13 mouse cellular contexts compared by ENCODE assay signal in genomic region chr12:32765861-32766260, GRCm38 (mm10). TPM values are rescaled to one million over a fixed set of nuclear protein-coding genes. Genes with fewer than 3 reads are reported as not detected.
A peak's percentile ranks its signal among the peaks of the same experiment; 100 is the strongest.
DNase-seq lines count a peak whose midpoint lies in the region; ATAC-seq lines count a peak whose summit lies in the region.
"Had no signal": no experiment of that assay in that cellular context is flagged by ENCODE, and none has a peak within 500 bp of the region (broad histone marks: within the 10 kb centered on the region; RNA-seq: fewer than 3 reads in every experiment).

No protein-coding gene starts in this region.

- H3K4me1 ChIP-seq in kidney, embryonic 16.5 days (ENCODE audit: insufficient read depth, low read length): no peaks in the 10 kb centered on the region
- no peaks in the 10 kb centered on the region for H3K4me1 ChIP-seq in forebrain, embryonic 12.5 days
- no peaks in the 10 kb centered on the region for H3K4me1 ChIP-seq in liver, embryonic 12.5 days
- H3K4me1 ChIP-seq: limb, embryonic 12.5 days; megakaryocyte, embryonic 14.5 days; neural tube, embryonic 12.5 days had no signal

- H3K4me3 ChIP-seq in kidney, embryonic 16.5 days (ENCODE audit: low read length): no peak overlapping the region
- no peak overlapping the region for H3K4me3 ChIP-seq in forebrain, embryonic 12.5 days (replicated peaks)
- H3K4me3 ChIP-seq in liver, embryonic 12.5 days: no peak overlapping the region
- H3K4me3 ChIP-seq: heart, embryonic 13.5 days; limb, embryonic 12.5 days; megakaryocyte, embryonic 14.5 days; neural tube, embryonic 12.5 days had no signal

- H3K9ac ChIP-seq in kidney, embryonic 16.5 days (replicated peaks; ENCODE audit: low read length): no peak overlapping the region
- H3K9ac ChIP-seq in forebrain, embryonic 12.5 days: no peak overlapping the region
- H3K9ac ChIP-seq in liver, embryonic 12.5 days: no peak overlapping the region
- H3K9ac ChIP-seq: heart, embryonic 13.5 days; limb, embryonic 12.5 days; neural tube, embryonic 12.5 days had no signal

- no peak overlapping the region for H3K27ac ChIP-seq in kidney, embryonic 16.5 days (ENCODE audit: low read length)
- no peak overlapping the region for H3K27ac ChIP-seq in forebrain, embryonic 12.5 days
- no peak overlapping the region for H3K27ac ChIP-seq in liver, embryonic 12.5 days
- H3K27ac ChIP-seq: heart, embryonic 13.5 days; limb, embryonic 12.5 days; neural tube, embryonic 12.5 days had no signal

- ATAC-seq in kidney, embryonic 16.5 days (ENCODE audit: low FRiP score, low TSS enrichment): no peak
- no peak for ATAC-seq in forebrain, embryonic 12.5 days (ENCODE audit: low FRiP score)
- ATAC-seq in liver, embryonic 12.5 days: no peak
- ATAC-seq: intestine, embryonic 16.5 days had no signal

- H3K4me2 ChIP-seq in kidney, embryonic 16.5 days (replicated peaks; ENCODE audit: low read depth, low read length): no peak overlapping the region
- no peak overlapping the region for H3K4me2 ChIP-seq in forebrain, embryonic 12.5 days
- H3K4me2 ChIP-seq in liver, embryonic 12.5 days: no peak overlapping the region
- H3K4me2 ChIP-seq: heart, embryonic 13.5 days; limb, embryonic 12.5 days; neural tube, embryonic 12.5 days had no signal

- peak; percentile 58 for DNase-seq in kidney, adult 11 months
- peak; percentile 62 for DNase-seq in adrenal gland, postnatal 14 days
- peak; percentile 56 to 68 for DNase-seq in cerebellum, postnatal 10 days
- peak; percentile 57 for DNase-seq in lung, postnatal 10 days
- DNase-seq in right cerebral cortex, adult 2 months (ENCODE audit: low spot score in 2 of 2): no peak

- no peaks in the 10 kb centered on the region for H3K9me3 ChIP-seq in kidney, embryonic 16.5 days (ENCODE audit: low read length)
- H3K9me3 ChIP-seq in forebrain, embryonic 12.5 days: no peaks in the 10 kb centered on the region
- no peaks in the 10 kb centered on the region for H3K9me3 ChIP-seq in liver, embryonic 12.5 days (replicated peaks)
- H3K9me3 ChIP-seq: heart, embryonic 13.5 days; limb, embryonic 12.5 days; megakaryocyte, embryonic 14.5 days; neural tube, embryonic 12.5 days had no signal

- H3K36me3 ChIP-seq in kidney, embryonic 16.5 days (ENCODE audit: insufficient read depth, low read length): no peaks in the 10 kb centered on the region
- H3K36me3 ChIP-seq in forebrain, embryonic 12.5 days (replicated peaks): no peaks in the 10 kb centered on the region
- no peaks in the 10 kb centered on the region for H3K36me3 ChIP-seq in liver, embryonic 12.5 days
- H3K36me3 ChIP-seq: heart, embryonic 13.5 days; limb, embryonic 12.5 days; neural tube, embryonic 12.5 days had no signal

- H3K27me3 ChIP-seq in kidney, embryonic 16.5 days (ENCODE audit: insufficient read depth, low read length): no peaks in the 10 kb centered on the region
- no peaks in the 10 kb centered on the region for H3K27me3 ChIP-seq in forebrain, embryonic 12.5 days
- H3K27me3 ChIP-seq in liver, embryonic 12.5 days (replicated peaks): no peaks in the 10 kb centered on the region
- H3K27me3 ChIP-seq: limb, embryonic 12.5 days; neural tube, embryonic 12.5 days had no signal

RNA-seq across cellular contexts. Expression of gene Nampt, which starts 53.5 kb away (rescaled TPM):
- 27.4 and 28.6 TPM in 2 replicates for polyA plus RNA-seq in kidney, embryonic 16.5 days (2015; fragmentation: Nextera tagmentation; extraction: Ambion mirVana)
- 161 and 222 TPM in 2 replicates for total RNA-seq in adrenal gland, postnatal 14 days (2021)
- polyA plus RNA-seq in forebrain, embryonic 12.5 days (2016; fragmentation: Nextera tagmentation; extraction: Ambion mirVana): 31.1 and 34.3 TPM in 2 replicates
- polyA plus RNA-seq in liver, embryonic 12.5 days (2016; fragmentation: Nextera tagmentation; extraction: Ambion mirVana): 14.8 and 15.1 TPM in 2 replicates

Comparison
In these comparisons a context has a peak if more than half of its experiments do, and no peak if none do; other contexts are left out.
1. DNase-seq: peak in kidney, adult 11 months (single experiment), adrenal gland, postnatal 14 days (single experiment), cerebellum, postnatal 10 days (2 of 2) and lung, postnatal 10 days (single experiment); none in right cerebral cortex, adult 2 months (0 of 2).